Mouse (Mus musculus) adrenal gland, postnatal 25 days (tissue): ENCODE data around the gene Tfr2. TPM values are rescaled to one million over a fixed set of nuclear protein-coding genes. Genes with fewer than 3 reads are reported as not detected.

ENCODE experiments used
- DNase-seq: peaks from one replicate; pipeline ENCODE4 v3.0.0; 2021; ENCODE audit warnings: mixed read lengths
- long read RNA-seq: library from polyadenylated mRNA; stranded (forward); transcript quantifications from one replicate; pipeline ENCODE4 v2.0.0, GENCODE M21; 2021
- total RNA-seq: library from RNA; stranded (reverse); gene quantifications from 2 replicates; pipeline ENCODE4 v1.2.3, GENCODE M21; 2021

Gene Tfr2
- total RNA-seq, result 0.85 and 2.9 TPM in 2 replicates
- long read RNA-seq, transcript Tfr2-201 (20 exons, 2,926 nt), result major isoform, 21 of 191 reads
- long read RNA-seq, transcript Tfr2-207 (19 exons, 3,072 nt), result minor isoform, 13 of 191 reads
- long read RNA-seq, transcript Tfr2-206 (18 exons, 2,973 nt), result minor isoform, 7 of 191 reads
- long read RNA-seq, transcript Tfr2-208 (20 exons, 2,966 nt), result minor isoform, 8 of 191 reads
- long read RNA-seq, partial matches to known transcripts, result 112 of 191 reads
- long read RNA-seq, other reads (novel, unspliced or antisense), result 29 of 191 reads

GRCm38 (mm10) chr5:137569665-137570064, at the start of gene Tfr2:
TSS of gene Tfr2 (plus strand) at chr5:137569840.
- DNase-seq, result peak; percentile 51

- DNase-seq, result no peak
Observed at GRCm38 (mm10) chr5:137521861-137522260, 47.8 kb upstream of the Tfr2 start.

GRCm38 (mm10) chr5:137522711-137523110, 46.9 kb upstream of the Tfr2 start:
- DNase-seq, result no peak

GRCm38 (mm10) chr5:137523396-137524250, 46.0 kb upstream of the Tfr2 start:
- no peak for DNase-seq

GRCm38 (mm10) chr5:137524251-137524515, 45.5 kb upstream of the Tfr2 start:
- no peak for DNase-seq

GRCm38 (mm10) chr5:137524671-137525070, 45.0 kb upstream of the Tfr2 start:
- no peak for DNase-seq

- DNase-seq, result no peak
Observed at GRCm38 (mm10) chr5:137525511-137525910, 44.1 kb upstream of the Tfr2 start.

GRCm38 (mm10) chr5:137526192-137526936, 43.3 kb upstream of the Tfr2 start:
- peak; percentile 62 for DNase-seq

GRCm38 (mm10) chr5:137527413-137527812, 42.2 kb upstream of the Tfr2 start:
- DNase-seq, result no peak

- DNase-seq, result no peak
Observed at GRCm38 (mm10) chr5:137528247-137528968, 41.2 kb upstream of the Tfr2 start.

GRCm38 (mm10) chr5:137529221-137529995, 40.2 kb upstream of the Tfr2 start:
- DNase-seq, result no peak

- DNase-seq, result no peak
Observed at GRCm38 (mm10) chr5:137530075-137530474, 39.6 kb upstream of the Tfr2 start.

- peak; percentile 71 for DNase-seq
Observed at GRCm38 (mm10) chr5:137530588-137531413, 38.8 kb upstream of the Tfr2 start.

GRCm38 (mm10) chr5:137531414-137532130, 38.1 kb upstream of the Tfr2 start:
- DNase-seq, result peak; percentile 70

GRCm38 (mm10) chr5:137532131-137532807, 37.4 kb upstream of the Tfr2 start:
- DNase-seq, result no peak

GRCm38 (mm10) chr5:137532808-137533116, 36.9 kb upstream of the Tfr2 start:
- no peak for DNase-seq

GRCm38 (mm10) chr5:137533117-137533827, 36.4 kb upstream of the Tfr2 start, which contains the start of the genes Epo and Gnb2:
TSS of gene Epo (minus strand) at chr5:137533242.
TSS of gene Gnb2 (minus strand) at chr5:137533510.
- DNase-seq, result peak; percentile 99

GRCm38 (mm10) chr5:137534762-137535161, 34.9 kb upstream of the Tfr2 start:
- no peak for DNase-seq

- DNase-seq, result no peak
Observed at GRCm38 (mm10) chr5:137535318-137535717, 34.3 kb upstream of the Tfr2 start.
